Mouse (Mus musculus) small intestine, adult 2 months (tissue): Measurements from ENCODE around the gene Gm20696. TPM values are rescaled to one million over a fixed set of nuclear protein-coding genes. Genes with fewer than 3 reads are reported as not detected.

ENCODE experiments used
- H3K27ac ChIP-seq: fragments of 200-500 bp; 2 replicates; pipeline ENCODE4 v1.5.1; 2012; ENCODE audit warnings: low read depth, low read length, control low read depth, inconsistent platforms; ENCODE audit not compliant: insufficient read depth
- H3K27me3 ChIP-seq: fragments of 200-500 bp; 2 replicates; pipeline ENCODE4 v1.6.1; 2012; ENCODE audit warnings: mild to moderate bottlenecking, moderate library complexity, low read length, inconsistent platforms; ENCODE audit not compliant: control insufficient read depth, insufficient read depth
- H3K36me3 ChIP-seq: fragments of 200-500 bp; 2 replicates; pipeline ENCODE4 v1.6.1; 2012; ENCODE audit warnings: mild to moderate bottlenecking, low read length, control low read depth, inconsistent platforms; ENCODE audit not compliant: control insufficient read depth, insufficient read depth
- H3K4me1 ChIP-seq: fragments of 200-500 bp; 2 replicates; pipeline ENCODE4 v1.6.1; 2012; ENCODE audit warnings: low read length, inconsistent platforms, mixed read lengths; ENCODE audit not compliant: control insufficient read depth, insufficient read depth, insufficient read length
- H3K4me3 ChIP-seq: fragments of 200-500 bp; 2 replicates; pipeline ENCODE4 v1.5.1; 2012; ENCODE audit warnings: low read depth, mild to moderate bottlenecking, control low read depth, inconsistent platforms, low read length, moderate library complexity
- CTCF ChIP-seq: fragments of 200-500 bp; IDR thresholded peaks from 2 replicates; pipeline ENCODE4 v1.5.1; 2012; ENCODE audit warnings: low read depth, mild to moderate bottlenecking, control low read depth, inconsistent platforms, low read length, moderate library complexity, mixed read lengths; ENCODE audit not compliant: insufficient replicate concordance, insufficient read length; ENCODE audit errors: extremely low read depth
- POLR2A ChIP-seq: fragments of 200-500 bp; IDR thresholded peaks from 2 replicates; pipeline ENCODE4 v1.6.1; 2012; ENCODE audit warnings: low read depth, mild to moderate bottlenecking, control low read depth, inconsistent platforms, low read length, moderate library complexity
- WGBS: fragments of 180-500 bp; shearing (Covaris S2); methylation state at CpG from one replicate; pipeline ENCODE4 v1.1.7; 2018; 5-methylcytosine and 5-hydroxymethylcytosine counted together
- polyA plus RNA-seq: library from polyadenylated mRNA; depleted of rRNA; stranded (reverse); fragments of >200 nt; gene quantifications from 2 replicates; pipeline ENCODE4 v1.2.3, GENCODE M21; 2012

Gene Gm20696
- polyA plus RNA-seq, 1 experiment: 0.57 TPM

DNA sequence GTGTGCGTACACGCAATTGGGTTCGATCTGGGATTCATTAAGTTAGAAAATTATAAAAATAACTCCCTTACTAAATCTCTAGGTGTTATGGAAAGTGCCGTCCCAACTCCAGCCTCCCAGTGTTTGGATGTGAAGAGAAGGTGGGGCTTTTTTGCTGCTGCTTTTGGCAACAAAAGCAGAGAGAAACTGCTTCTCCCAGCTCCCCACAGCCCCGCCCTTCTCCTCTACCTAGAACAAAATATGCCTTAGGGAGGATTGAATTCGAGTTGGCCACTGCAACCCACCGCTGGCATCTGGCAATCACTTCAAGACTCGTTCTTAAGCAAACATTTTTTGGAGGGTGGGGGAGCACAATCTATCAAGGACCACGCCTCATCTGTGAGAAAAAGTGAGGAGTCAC lies 191.6 kb downstream of the Gm20696 start:
- WGBS: 71% methylated on average over 9 of the region's 9 CpGs
- H3K36me3 ChIP-seq: 0 out of 2 replicates have a peak, but pooled peaks cover 1% of the 10 kb centered on the region
- TF ChIP-seq CTCF (no peak), POLR2A (no peak)
- no peaks in the 10 kb centered on the region for H3K4me1 ChIP-seq
- no peak overlapping the region for H3K4me3 ChIP-seq
- no peak overlapping the region for H3K27ac ChIP-seq
- H3K27me3 ChIP-seq: no peaks in the 10 kb centered on the region

DNA sequence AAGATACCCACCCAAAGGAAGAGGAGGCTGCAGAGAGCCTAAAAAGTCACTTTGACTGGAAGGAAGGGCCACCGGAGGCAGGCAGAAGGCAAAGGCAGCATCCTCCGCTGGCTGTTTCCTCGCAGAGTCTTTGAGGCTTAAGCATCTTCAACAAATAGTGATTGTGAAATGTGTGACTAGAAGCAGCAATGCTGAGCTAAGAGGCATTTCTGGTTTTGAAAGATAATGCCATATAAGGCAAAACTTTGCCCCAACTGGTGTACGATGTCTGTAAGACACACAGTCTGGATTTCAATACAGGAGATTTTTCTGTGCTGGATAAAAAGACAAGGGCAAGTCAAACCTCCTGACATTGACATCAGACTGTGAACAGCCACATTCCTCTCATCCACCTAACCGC lies 195.7 kb downstream of the Gm20696 start:
- Histone ChIP-seq H3K4me3 (no peak overlapping the region), H3K4me1 (peaks cover 7% of the 10 kb centered on the region), H3K27me3 (no peaks in the 10 kb centered on the region), H3K27ac (no peak overlapping the region), H3K36me3 (0 out of 2 replicates have a peak, but pooled peaks cover 1% of the 10 kb centered on the region)
- TF ChIP-seq CTCF: no peak
- TF ChIP-seq POLR2A: no peak
- WGBS: 84% methylated on average over 5 of the region's 5 CpGs

- peaks cover 7% of the 10 kb centered on the region for H3K4me1 ChIP-seq
- TF ChIP-seq POLR2A (no peak), CTCF (no peak)
- no peak overlapping the region for H3K4me3 ChIP-seq
- peaks cover 3% of the 10 kb centered on the region for H3K36me3 ChIP-seq
- WGBS: 53% methylated on average over 12 of the region's 12 CpGs
- no peaks in the 10 kb centered on the region for H3K27me3 ChIP-seq
- no peak overlapping the region for H3K27ac ChIP-seq
Measured at GRCm38 (mm10) chr6:99469134-99469834, 197.3 kb downstream of the Gm20696 start.

DNA sequence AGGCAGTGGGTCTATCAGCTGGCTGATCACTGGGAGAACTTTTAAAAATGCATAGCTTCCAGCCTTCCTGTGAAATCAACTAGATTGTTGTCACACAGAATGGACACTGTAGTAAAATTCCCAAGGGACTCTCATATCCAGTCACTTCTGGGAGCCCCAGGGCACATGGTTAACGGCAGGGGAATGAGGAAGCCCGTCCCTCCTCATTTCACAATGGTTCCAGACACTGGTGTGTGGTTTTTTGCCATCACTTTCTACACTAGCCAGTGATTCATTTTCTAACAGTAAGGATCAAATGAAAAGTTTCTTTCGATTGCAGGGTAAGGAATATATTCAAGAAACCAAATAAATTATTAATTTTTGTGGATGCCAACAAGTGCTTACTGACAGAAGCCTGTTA lies 198.8 kb downstream of the Gm20696 start:
- Histone ChIP-seq H3K4me1 (peaks cover 7% of the 10 kb centered on the region), H3K36me3 (peaks cover 2% of the 10 kb centered on the region), H3K27me3 (no peaks in the 10 kb centered on the region), H3K4me3 (no peak overlapping the region), H3K27ac (no peak overlapping the region)
- WGBS: 84% methylated on average over 3 of the region's 3 CpGs
- TF ChIP-seq CTCF (no peak), POLR2A (no peak)

DNA sequence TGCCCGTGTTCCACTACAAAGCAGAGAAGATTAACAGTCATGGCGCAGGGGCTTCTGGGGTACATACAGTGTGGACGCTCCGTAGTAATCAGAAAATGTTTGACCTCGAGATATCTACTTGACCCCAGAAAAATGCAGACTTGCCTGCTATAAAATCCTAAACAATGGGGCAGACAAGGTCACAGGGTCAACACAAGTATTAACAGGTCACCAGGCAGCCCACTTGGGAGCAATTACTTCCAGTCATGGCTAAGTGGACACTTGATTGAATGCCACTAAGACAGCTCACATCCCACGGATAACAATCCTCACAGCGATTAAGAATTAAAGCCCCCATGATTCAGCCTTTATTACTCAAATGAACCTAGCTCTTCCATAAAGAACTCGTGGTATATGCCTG lies 199.5 kb downstream of the Gm20696 start:
- WGBS: 81% methylated on average over 8 of the region's 8 CpGs
- Histone ChIP-seq H3K27me3 (no peaks in the 10 kb centered on the region), H3K36me3 (peaks cover 3% of the 10 kb centered on the region), H3K4me3 (no peak overlapping the region), H3K4me1 (peaks cover 7% of the 10 kb centered on the region), H3K27ac (no peak overlapping the region)
- TF ChIP-seq CTCF (no peak), POLR2A (no peak)

- TF ChIP-seq POLR2A: no peak
- TF ChIP-seq CTCF: no peak
- Histone ChIP-seq H3K4me3 (no peak overlapping the region), H3K27me3 (no peaks in the 10 kb centered on the region), H3K27ac (no peak overlapping the region), H3K36me3 (peaks cover 3% of the 10 kb centered on the region), H3K4me1 (peaks cover 7% of the 10 kb centered on the region)
- WGBS: 63% methylated on average over 8 of the region's 8 CpGs
Measured at GRCm38 (mm10) chr6:99466354-99466753, 200.2 kb downstream of the Gm20696 start.

GRCm38 (mm10) chr6:99464449-99464848 lies 202.1 kb downstream of the Gm20696 start:
- Histone ChIP-seq H3K27me3 (no peaks in the 10 kb centered on the region), H3K4me1 (peaks cover 4% of the 10 kb centered on the region), H3K27ac (no peak overlapping the region), H3K36me3 (peaks cover 3% of the 10 kb centered on the region), H3K4me3 (no peak overlapping the region)
- 96% methylated on average over 4 of the region's 4 CpGs for WGBS
- no peak for TF ChIP-seq CTCF
